Mouse (Mus musculus) ovary, postnatal 14 days (tissue): ENCODE results near the gene Mast4.

ENCODE experiments used
- DNase-seq: peaks from one replicate; pipeline ENCODE4 v3.0.0; 2022; ENCODE audit warnings: low spot score

Mast4 gene

GRCm38 (mm10) chr13:102888895-102889490 is 445.3 kb downstream of the Mast4 start:
- DNase-seq, result no peak

- no peak for DNase-seq
Measured at GRCm38 (mm10) chr13:102888211-102888610, 446.1 kb downstream of the Mast4 start.

- no peak for DNase-seq
Measured at GRCm38 (mm10) chr13:102887534-102887933, 446.8 kb downstream of the Mast4 start.

- no peak for DNase-seq
Measured at GRCm38 (mm10) chr13:102886788-102887187, 447.5 kb downstream of the Mast4 start.

GRCm38 (mm10) chr13:102886147-102886546 is 448.1 kb downstream of the Mast4 start:
- DNase-seq, result no peak

- no peak for DNase-seq
Measured at GRCm38 (mm10) chr13:102880381-102881076, 453.8 kb downstream of the Mast4 start.

- no peak for DNase-seq
Measured at GRCm38 (mm10) chr13:102878631-102879030, 455.7 kb downstream of the Mast4 start.

- no peak for DNase-seq
Measured at GRCm38 (mm10) chr13:102877766-102878325, 456.5 kb downstream of the Mast4 start.

- no peak for DNase-seq
Measured at GRCm38 (mm10) chr13:102877154-102877553, 457.1 kb downstream of the Mast4 start.

- no peak for DNase-seq
Measured at GRCm38 (mm10) chr13:102875520-102875919, 458.8 kb downstream of the Mast4 start.

- no peak for DNase-seq
Measured at GRCm38 (mm10) chr13:102875144-102875476, 459.2 kb downstream of the Mast4 start.

GRCm38 (mm10) chr13:102874465-102875143 is 459.7 kb downstream of the Mast4 start:
- no peak for DNase-seq

- no peak for DNase-seq
Measured at GRCm38 (mm10) chr13:102873412-102874016, 460.8 kb downstream of the Mast4 start.

GRCm38 (mm10) chr13:102871380-102872104 is 462.8 kb downstream of the Mast4 start:
- DNase-seq, result no peak

- DNase-seq, result no peak
Measured at GRCm38 (mm10) chr13:102869541-102869940, 464.8 kb downstream of the Mast4 start.

- DNase-seq, result no peak
Measured at GRCm38 (mm10) chr13:102866816-102867215, 467.5 kb downstream of the Mast4 start.

- DNase-seq, result peak; percentile 36
Measured at GRCm38 (mm10) chr13:102865971-102866724, 468.1 kb downstream of the Mast4 start.

- no peak for DNase-seq
Measured at GRCm38 (mm10) chr13:102865494-102865893, 468.8 kb downstream of the Mast4 start.

GRCm38 (mm10) chr13:102864840-102865239 is 469.5 kb downstream of the Mast4 start:
- no peak for DNase-seq

GRCm38 (mm10) chr13:102864079-102864478 is 470.2 kb downstream of the Mast4 start:
- no peak for DNase-seq

GRCm38 (mm10) chr13:102862981-102863380 is 471.3 kb downstream of the Mast4 start:
- no peak for DNase-seq
